Mouse (Mus musculus) neutrophil, adult 5-6 weeks (primary cell): ENCODE data around the gene Dalrd3. TPM values are rescaled to one million over a fixed set of nuclear protein-coding genes. Genes with fewer than 3 reads are reported as not detected.

Experiments
- ATAC-seq: fragments of 151-379, 151-347 bp; 2 replicates; pipeline ENCODE4 v1.8.0; 2017; ENCODE audit warnings: mild to moderate bottlenecking, moderate TSS enrichment; ENCODE audit not compliant: insufficient number of reproducible peaks, poor library complexity, low FRiP score, severe bottlenecking; ENCODE audit errors: extremely low read depth
- total RNA-seq: library from RNA; stranded (forward); fragments of 200-1000 nt; gene quantifications from 2 replicates; pipeline ENCODE4 v1.2.3, GENCODE M21; 2017

Gene Dalrd3
- total RNA-seq, 1 experiment from 2014 or later, result 70.9 TPM

GRCm38 (mm10) chr9:108571401-108571973, 1.8 kb downstream of the Dalrd3 start:
- ATAC-seq, result no peak

- ATAC-seq, result no peak
Observed at GRCm38 (mm10) chr9:108572321-108572720, 2.6 kb downstream of the Dalrd3 start.

- no peak for ATAC-seq
Observed at GRCm38 (mm10) chr9:108573774-108574690, 4.3 kb downstream of the Dalrd3 start.

- no peak for ATAC-seq
Observed at GRCm38 (mm10) chr9:108574921-108575320, 5.2 kb downstream of the Dalrd3 start.

GRCm38 (mm10) chr9:108575321-108576297, 5.9 kb downstream of the Dalrd3 start:
- ATAC-seq, result no peak

GRCm38 (mm10) chr9:108577025-108577424, 7.3 kb downstream of the Dalrd3 start:
- ATAC-seq, result no peak

- ATAC-seq, result no peak
Observed at GRCm38 (mm10) chr9:108577934-108578544, 8.4 kb downstream of the Dalrd3 start.

GRCm38 (mm10) chr9:108578545-108579343, 9.1 kb downstream of the Dalrd3 start, which contains the start of gene Wdr6:
Gene Wdr6, minus strand, starts transcription at chr9:108578739.
- ATAC-seq, result peak; percentile 83

GRCm38 (mm10) chr9:108579344-108579690, 9.6 kb downstream of the Dalrd3 start:
- ATAC-seq, result no peak

- no peak for ATAC-seq
Observed at GRCm38 (mm10) chr9:108587571-108588180, 18.0 kb downstream of the Dalrd3 start.

GRCm38 (mm10) chr9:108589229-108589628, 19.5 kb downstream of the Dalrd3 start:
- no peak for ATAC-seq

- no peak for ATAC-seq
Observed at GRCm38 (mm10) chr9:108591462-108591861, 21.8 kb downstream of the Dalrd3 start.

GRCm38 (mm10) chr9:108594354-108594753, 24.7 kb downstream of the Dalrd3 start:
- ATAC-seq, result no peak

- ATAC-seq, result peak; percentile 23; the same call in 1 of the 2 replicates
Observed at GRCm38 (mm10) chr9:108596998-108597764, 27.5 kb downstream of the Dalrd3 start, which contains the start of gene P4htm. Gene P4htm, minus strand, starts transcription at chr9:108597667.

GRCm38 (mm10) chr9:108599021-108599566, 29.4 kb downstream of the Dalrd3 start:
- no peak for ATAC-seq

GRCm38 (mm10) chr9:108600011-108600410, 30.3 kb downstream of the Dalrd3 start:
- ATAC-seq, result no peak

GRCm38 (mm10) chr9:108601986-108602385, 32.3 kb downstream of the Dalrd3 start:
- no peak for ATAC-seq
